Mouse (Mus musculus): ENCODE data around the gene Adat3.

DNA sequence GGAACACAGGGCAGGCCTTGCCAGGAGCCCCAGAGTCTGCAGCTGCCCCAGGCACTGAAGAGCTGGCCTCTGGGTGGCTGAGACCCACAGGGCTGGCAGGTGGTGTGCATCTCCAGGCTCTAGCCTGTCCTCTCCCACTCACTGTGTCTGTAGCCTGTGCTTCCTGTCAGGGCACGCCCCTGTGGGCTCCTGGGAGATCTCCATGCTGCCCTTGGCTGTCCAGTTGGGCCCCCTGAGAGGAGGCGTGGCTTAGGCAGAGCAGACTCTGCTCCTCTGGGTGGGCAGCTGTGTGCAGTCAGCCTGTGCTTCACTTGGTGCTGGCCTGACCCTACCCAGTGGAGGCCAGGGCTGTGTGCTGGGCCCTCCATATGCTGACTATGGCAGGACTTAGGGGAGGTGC lies 25.0 kb downstream of the Adat3 start:
- TF ChIP-seq CTCF (IDR thresholded peaks at IDR 0.05; ENCODE audit: low read depth) (no peak), EP300 (IDR thresholded peaks at IDR 0.05; ENCODE audit: low read depth) (no peak)

All from liver, postnatal 0 days (tissue).